Mouse (Mus musculus) lung, postnatal 4 days (tissue): ENCODE results near the gene Cckbr.

Experiments
- DNase-seq, 2 experiments: peaks; one replicate each; pipeline ENCODE4 v3.0.0; 2021

Gene Cckbr

DNA sequence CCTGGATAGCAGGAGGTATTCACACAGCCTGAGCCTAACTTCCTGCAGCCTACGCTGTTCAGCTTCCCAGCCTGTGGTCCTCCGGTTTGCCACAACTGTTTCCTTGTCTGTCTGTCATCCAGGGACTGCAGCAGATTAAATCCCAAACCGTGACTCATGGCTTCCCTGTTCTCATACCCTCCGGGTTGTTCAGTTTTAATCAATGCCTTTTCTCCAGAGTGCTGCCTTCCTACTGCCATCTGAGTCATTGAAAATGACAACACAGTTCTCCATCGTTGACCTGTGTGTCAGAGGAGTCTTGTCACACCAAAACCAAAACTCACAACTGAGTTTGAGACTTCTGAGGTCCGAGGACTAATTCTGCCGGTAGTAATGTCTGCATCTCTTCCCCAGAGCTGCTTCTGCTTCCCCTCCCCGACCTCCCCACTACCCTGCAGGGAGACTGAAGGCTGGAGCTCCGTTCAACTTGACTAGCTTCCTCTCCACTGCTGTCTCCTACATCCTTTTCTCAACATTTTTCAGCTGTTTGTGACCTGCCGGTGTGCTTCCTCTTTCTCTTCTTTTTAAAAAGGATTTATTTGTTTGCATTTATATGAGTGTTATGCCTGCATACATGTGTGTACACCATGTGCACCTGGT, 73.4 kb downstream of the Cckbr start:
- no peak for DNase-seq

DNA sequence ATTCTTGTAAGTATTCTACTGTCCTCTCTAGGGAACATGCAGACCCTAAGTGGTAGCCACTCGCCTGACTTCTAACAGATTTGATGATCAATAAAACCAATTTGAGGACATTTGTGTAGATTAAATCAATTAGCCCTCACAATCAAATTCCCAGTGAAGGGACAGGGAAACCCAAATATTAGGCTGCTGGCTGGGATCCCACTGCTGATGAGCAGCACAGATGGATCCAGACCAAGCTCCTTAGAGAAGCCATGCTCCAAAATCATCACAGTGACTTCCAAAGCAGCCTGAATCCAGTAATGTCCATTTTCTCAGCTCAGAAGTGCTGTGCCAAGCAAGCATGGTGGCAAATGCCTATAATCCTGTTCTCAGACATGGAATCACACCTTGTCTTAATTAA, 74.1 kb downstream of the Cckbr start:
- DNase-seq, result no peak

DNA sequence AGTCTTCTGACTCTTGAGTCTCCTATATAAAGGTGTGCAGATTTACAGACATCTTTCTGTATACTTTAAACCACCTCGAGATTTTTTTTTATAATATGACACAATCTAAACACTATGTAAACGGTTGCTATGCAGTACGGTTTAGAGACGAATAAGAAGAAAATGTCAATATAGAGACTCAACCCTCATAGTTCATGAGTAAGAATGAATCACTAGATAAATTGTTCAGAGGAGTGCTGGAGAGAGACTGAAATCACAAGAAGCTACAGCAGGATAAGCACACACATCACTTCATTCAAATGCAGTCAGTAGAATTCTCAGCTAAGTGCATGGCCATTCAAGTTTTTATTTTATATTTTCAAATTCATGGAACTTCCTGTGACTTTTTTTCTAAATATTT, 76.5 kb downstream of the Cckbr start:
- DNase-seq, result no peak

DNA sequence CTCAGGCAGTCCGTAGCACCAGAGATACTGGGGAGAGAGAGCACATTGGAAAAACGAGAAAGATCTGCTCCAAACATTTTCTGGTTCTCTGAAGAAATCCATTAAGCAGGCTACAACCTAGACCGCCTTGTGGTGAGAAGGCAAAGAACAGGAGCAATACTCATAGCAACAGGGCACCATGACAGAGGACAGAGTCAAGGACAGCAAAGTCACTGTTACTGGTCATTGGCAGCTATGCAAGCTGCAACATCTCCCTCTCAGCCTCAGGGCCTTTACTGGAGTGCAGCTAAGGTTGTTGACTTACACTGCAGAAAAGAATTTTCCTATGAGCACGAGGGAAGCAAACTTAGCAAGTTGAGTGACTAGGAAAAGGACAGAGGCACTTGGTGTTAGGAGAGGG, 81.7 kb downstream of the Cckbr start:
- DNase-seq, result no peak

DNA sequence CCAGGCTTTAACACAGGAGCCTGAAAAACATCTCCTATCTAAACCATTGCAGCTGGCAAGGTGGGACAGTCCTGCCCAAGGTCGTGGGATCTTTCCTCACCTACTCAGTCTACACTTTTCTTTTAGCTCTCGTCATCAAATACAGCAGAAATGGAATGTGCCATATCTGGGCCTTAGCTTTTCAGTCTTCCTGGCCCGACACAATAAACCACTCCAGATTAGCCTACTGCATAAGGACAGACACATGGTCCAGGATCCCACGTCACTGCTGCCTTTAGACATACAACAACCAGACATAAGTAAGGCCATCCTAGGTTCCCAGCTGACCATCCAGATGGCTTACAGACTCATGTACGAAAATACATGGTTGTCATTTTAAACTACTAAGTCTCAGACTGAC, 84.6 kb downstream of the Cckbr start:
- no peak for DNase-seq

DNA sequence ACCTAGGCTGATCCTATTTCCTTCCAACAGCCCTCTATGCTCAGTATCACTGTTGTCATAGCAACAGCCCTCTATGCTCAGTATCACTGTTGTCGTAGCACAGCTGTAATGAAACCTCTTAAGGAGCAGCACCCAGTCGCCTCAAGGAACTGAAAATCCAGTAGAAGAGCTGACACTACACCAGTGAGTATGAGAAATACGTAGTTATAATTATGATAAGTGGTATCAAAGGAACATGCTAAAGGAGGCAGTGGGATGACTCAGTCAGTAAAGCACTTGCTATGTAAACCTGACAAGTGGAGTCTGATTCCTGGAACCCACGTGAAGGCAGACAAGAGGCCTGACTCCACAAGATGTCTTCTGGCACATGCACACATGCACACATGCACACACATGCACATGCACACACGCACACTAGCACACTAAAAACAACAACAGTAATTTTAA, 88.3 kb downstream of the Cckbr start:
- DNase-seq, result no peak

DNA sequence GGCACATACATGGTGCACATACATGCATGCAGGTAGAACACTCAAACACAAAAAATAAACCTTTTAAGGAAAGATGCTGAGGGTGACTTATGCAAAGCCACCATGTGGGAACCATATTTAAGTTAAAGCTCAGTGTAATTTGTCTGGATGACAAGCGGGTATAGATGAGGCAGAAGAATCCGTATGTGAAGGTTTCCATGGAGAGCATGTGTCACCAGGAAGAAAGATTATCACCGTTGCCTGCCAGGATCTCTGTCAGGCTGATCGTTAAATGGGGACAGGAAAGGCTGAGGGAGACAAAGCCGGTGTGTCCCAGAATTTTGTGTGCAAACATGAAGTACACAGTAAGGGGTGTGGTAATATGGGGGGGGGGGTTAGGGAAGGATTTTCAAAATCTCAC, 89.0 kb downstream of the Cckbr start:
- no peak for DNase-seq

DNA sequence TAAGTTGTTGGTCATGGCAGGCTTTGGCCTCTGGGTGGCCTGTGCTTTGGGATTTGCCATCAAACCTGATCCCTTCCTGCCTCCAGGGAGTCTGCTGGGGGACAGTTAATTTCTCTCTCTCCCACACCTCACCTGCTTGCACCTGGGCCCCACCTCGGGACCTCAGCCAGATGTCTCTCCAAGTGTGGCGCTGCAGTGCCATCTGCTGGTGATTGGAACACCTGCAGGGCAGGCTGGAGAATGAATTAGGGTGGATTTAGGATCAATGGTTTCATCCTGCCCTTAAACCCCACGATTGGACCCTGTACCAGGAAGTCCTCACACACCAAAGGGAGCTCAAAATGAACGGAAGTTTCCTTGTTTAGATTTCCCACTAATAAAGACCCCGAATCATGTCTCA, 89.6 kb downstream of the Cckbr start:
- DNase-seq, result peak; percentile 42 to 62

DNA sequence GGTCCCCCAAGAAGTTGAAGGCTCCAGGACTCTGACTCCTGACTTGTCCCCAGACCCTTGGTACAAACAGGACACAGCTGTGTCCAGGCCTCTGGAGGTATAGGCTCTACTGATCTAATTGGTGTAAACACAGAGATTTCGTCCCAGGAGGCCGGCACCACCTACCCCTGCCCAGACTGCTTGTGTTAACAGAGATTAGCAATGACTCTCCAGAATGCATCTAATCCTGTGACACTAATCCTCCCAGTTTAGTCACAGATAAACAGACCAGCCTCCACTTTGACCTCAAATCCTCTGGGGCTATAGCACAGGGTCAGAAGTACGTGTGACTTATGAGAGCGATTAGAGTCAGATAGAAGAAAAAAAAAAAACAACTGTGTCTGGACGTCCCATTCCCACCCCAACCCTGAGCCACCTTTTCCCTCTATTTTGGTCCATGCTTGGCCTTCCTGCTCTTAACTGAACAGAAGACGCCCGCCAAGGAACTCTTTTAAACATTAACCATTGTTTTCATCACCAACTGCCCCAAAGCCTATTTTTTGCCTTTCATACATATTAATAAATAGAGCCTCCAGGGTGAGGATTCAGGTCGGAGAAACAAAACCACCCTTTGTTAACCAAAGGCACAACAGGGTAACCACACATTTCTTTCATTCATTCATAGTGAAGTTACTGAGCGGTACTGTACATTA, 91.3 kb downstream of the Cckbr start:
- DNase-seq, result no peak

DNA sequence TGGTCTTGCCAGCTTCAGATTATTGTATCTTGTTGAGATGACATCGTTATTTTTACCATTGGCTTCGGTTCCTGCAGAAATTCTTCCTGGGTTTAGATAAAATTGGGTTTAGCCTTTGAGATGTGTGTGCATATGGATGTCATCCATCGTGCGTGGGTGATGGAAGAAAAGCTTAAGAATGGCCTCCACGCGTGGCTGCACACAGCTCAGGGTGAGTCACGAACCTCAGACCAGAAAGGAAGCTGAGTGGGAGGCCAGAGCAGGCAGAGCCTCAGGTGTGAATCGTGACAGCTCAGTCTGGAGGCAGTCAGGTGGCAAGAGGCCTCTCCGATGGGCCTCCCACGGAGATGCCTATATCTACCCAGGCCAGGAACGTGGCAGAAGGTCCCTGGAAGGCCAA, 93.8 kb downstream of the Cckbr start:
- no peak for DNase-seq

DNA sequence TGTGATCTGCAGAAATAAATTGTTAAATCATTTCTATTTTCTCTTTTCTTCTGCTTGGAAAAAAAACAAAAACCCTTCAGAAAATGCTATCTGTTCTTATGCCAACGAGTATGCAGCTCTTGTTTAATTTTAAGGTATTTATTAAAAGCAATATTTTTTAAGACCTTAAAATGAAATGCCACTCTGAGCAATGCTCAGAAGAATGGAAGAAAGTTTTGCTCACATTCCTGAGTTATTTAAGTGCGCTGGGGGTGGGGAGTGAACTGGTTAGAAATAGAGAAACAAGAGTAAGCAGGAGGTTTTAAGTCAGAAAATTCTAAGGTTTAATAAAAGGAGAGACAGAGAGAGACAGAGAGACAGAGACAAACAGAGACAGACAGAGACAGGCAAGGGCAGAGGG, 94.2 kb downstream of the Cckbr start:
- DNase-seq, result no peak

DNA sequence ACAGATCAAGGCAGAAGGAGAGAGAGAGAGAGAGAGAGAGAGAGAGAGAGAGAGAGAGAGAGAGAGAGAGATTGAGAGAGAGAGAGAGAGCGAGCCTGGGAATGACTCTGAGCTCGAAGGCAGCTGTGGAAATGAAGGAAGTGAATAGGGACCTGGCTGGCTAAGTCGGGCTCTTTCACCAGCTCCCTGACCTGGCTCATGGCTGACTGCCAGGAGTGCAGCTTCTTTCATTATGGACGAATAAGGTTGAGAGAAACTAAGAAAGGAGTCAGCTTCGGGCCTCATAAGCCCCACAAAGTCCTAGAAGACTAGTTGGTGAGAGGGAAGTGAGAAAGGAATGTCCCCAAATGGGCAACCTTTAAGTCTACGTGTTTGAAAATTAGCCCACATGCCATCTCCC, 94.7 kb downstream of the Cckbr start:
- no peak for DNase-seq
